Mouse (Mus musculus) heart, adult 2 months (tissue): Measurements from ENCODE around the gene Lrrc63.

Source experiments
- CTCF ChIP-seq: fragments of 200-600 bp; IDR thresholded peaks from 2 replicates; pipeline ENCODE4 v1.8.1; 2022; ENCODE audit warnings: antibody characterized with exemption, mild to moderate bottlenecking, moderate library complexity
- POLR2A ChIP-seq: fragments of 200-500 bp; IDR thresholded peaks from 2 replicates; pipeline ENCODE4 v1.6.1; 2011; ENCODE audit warnings: mild to moderate bottlenecking, low read depth, low read length, control low read depth; ENCODE audit not compliant: insufficient read depth

- TF ChIP-seq CTCF (no peak), POLR2A (no peak)
Observed at GRCm38 (mm10) chr14:75075299-75076180, 55.1 kb downstream of the Lrrc63 start.
